Mouse (Mus musculus) kidney, embryonic 14.5 days (tissue): Measurements from ENCODE around the gene Irak2. TPM values are rescaled to one million over a fixed set of nuclear protein-coding genes. Genes with fewer than 3 reads are reported as not detected.
A peak's percentile ranks its signal among the peaks of the same experiment; 100 is the strongest.

ENCODE experiments used
- ATAC-seq: fragments of 200-750 bp; cut with Nextera tagmentation; 2 replicates; pipeline ENCODE4 v1.8.0; 2017; ENCODE audit warnings: moderate number of reproducible peaks, mild to moderate bottlenecking, moderate TSS enrichment, moderate library complexity; ENCODE audit not compliant: low FRiP score, low TSS enrichment
- H3K27ac ChIP-seq: fragments of 300-500 bp; sonication (generic); 2 replicates; pipeline ENCODE4 v1.5.1; 2014; ENCODE audit warnings: low read depth, mild to moderate bottlenecking, low read length, moderate library complexity, mixed read lengths
- H3K27me3 ChIP-seq: fragments of 300-500 bp; sonication (generic); 2 replicates; pipeline ENCODE4 v1.6.1; 2014; ENCODE audit warnings: mild to moderate bottlenecking, low read length; ENCODE audit not compliant: control insufficient read depth, insufficient read depth
- H3K36me3 ChIP-seq: fragments of 300-500 bp; sonication (generic); 2 replicates; pipeline ENCODE4 v1.6.1; 2014; ENCODE audit warnings: low read length, mixed read lengths; ENCODE audit not compliant: control insufficient read depth, insufficient read depth
- H3K4me1 ChIP-seq: fragments of 300-500 bp; sonication (generic); 2 replicates; pipeline ENCODE4 v1.6.1; 2014; ENCODE audit warnings: low read length, mixed read lengths; ENCODE audit not compliant: control insufficient read depth, insufficient read depth
- H3K4me2 ChIP-seq: fragments of 300-500 bp; sonication (generic); replicated peaks from 2 replicates; pipeline ENCODE4 v1.6.1; 2014; ENCODE audit warnings: low read depth, mild to moderate bottlenecking, low read length
- H3K4me3 ChIP-seq: fragments of 300-500 bp; sonication (generic); 2 replicates; pipeline ENCODE4 v1.5.1; 2014; ENCODE audit warnings: mild to moderate bottlenecking, low read length
- H3K9ac ChIP-seq: fragments of 300-500 bp; sonication (generic); 2 replicates; pipeline ENCODE4 v1.6.1; 2014; ENCODE audit warnings: low read depth, mild to moderate bottlenecking, low read length, moderate library complexity
- H3K9me3 ChIP-seq: fragments of 300-500 bp; sonication (generic); 2 replicates; pipeline ENCODE4 v1.6.1; 2016; ENCODE audit warnings: low read length; ENCODE audit not compliant: control insufficient read depth
- WGBS: fragments of 180-500 bp; shearing (Covaris S2); extraction: QIAGEN DNeasy Blood & Tissue Kit; methylation state at CpG from one replicate; pipeline ENCODE4 v1.1.7; 2014; 5-methylcytosine and 5-hydroxymethylcytosine counted together
- polyA plus RNA-seq: library from polyadenylated mRNA; unstranded; fragments of >200 nt; fragmentation: Nextera tagmentation; extraction: Ambion mirVana; gene quantifications from 2 replicates; pipeline ENCODE4 v1.2.1, GENCODE M21; 2014

The Irak2 gene
- polyA plus RNA-seq, 1 experiment from 2014 or later, result 2.6 TPM

DNA sequence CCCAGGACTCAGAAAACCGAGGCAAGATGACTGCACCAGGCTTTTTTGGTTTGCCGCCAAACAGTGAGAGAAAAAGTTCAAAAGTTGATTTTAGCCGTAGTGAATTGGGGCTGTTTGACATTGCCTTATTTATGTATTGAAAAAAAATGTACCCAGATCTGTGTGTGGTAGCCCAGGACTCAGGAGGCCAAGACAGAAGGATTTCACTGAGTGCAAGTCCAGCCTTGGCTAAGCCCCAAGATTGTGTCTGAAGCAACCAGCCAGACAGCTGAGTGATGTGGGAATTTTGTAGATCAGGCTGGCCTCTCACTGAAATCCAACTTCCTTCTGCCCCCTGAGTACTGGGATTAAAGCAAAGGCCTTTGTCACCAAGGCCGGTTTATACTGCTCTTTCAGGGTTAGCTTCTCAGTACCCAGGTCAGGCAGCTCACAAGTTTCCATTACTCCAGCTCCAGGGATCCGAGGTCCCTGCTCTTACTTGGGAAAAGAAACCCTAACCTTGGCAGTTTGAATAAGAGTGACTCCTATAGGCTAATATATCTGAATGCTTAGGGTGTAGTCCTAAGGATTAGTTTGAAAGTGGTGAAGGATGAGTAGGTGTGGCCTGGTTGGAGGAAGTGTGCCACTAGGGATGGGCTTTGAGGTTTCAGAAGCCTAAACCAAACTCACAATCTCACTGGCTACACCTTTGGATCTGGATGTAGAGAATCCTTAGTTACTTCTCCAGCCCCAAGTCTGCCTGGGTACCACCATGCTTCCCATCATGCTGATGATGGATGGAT lies 13.1 kb upstream of the Irak2 start:
- H3K36me3 ChIP-seq, result peaks cover 25% of the 10 kb centered on the region
- peak overlapping the region; percentile 85 for H3K9ac ChIP-seq
- no peaks in the 10 kb centered on the region for H3K27me3 ChIP-seq
- ATAC-seq, result no peak
- peak overlapping the region; percentile 75 for H3K4me3 ChIP-seq
- 38% methylated on average over 5 of the region's 5 CpGs for WGBS
- H3K9me3 ChIP-seq, result no peaks in the 10 kb centered on the region
- peak overlapping the region; percentile 57 for H3K4me2 ChIP-seq
- peaks cover 9% of the 10 kb centered on the region for H3K4me1 ChIP-seq
- no peak overlapping the region for H3K27ac ChIP-seq

DNA sequence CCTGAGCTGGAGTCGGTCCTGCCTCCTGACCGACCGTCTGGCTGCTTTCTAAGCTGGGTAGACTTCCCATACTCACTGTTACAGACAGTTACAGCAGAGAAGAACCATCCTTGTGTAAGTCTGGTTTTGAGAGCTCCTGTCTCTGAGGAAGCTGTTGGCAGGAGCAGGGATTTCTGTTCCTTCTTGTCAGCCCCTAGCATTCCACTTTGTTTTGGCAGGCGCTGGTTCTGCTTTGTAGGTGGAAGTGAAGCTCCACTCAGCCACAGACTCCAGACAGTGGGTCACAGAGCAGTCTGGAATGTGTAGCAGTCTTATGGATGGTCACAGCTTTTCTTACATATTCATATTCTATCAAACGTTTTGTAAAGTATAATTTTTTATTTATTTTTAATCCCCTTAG lies 7.9 kb upstream of the Irak2 start:
- peaks cover 44% of the 10 kb centered on the region for H3K36me3 ChIP-seq
- H3K4me3 ChIP-seq, result no peak overlapping the region
- no peaks in the 10 kb centered on the region for H3K9me3 ChIP-seq
- no peak overlapping the region for H3K9ac ChIP-seq
- H3K27ac ChIP-seq, result no peak overlapping the region
- no peak for ATAC-seq
- peaks cover 3% of the 10 kb centered on the region; the same call in 1 of the 2 replicates for H3K4me1 ChIP-seq
- H3K4me2 ChIP-seq, result no peak overlapping the region
- no peaks in the 10 kb centered on the region for H3K27me3 ChIP-seq
- 85% methylated on average over 5 of the region's 5 CpGs for WGBS

DNA sequence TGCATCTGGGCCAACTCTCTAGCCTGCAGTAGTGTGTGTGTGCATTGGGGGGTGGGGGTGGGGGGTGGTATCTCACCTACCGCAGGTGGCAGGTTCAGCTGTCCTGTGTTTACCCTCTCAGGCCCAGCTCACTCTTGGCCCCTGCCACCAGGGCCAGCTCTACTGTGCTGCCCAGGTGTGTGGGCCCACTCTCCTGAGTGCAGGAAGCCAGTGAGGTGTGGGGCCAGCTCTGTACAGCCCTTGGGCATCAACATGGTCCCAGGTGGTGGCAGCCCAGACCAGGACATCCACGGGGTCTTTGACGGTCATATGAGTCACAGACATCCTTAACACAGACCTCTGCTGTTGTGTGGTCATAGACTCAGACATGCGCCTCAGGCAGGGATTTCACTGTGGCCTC lies 5.4 kb upstream of the Irak2 start:
- no peak for ATAC-seq
- no peak overlapping the region for H3K9ac ChIP-seq
- H3K27me3 ChIP-seq, result no peaks in the 10 kb centered on the region
- H3K4me2 ChIP-seq, result no peak overlapping the region
- no peaks in the 10 kb centered on the region for H3K9me3 ChIP-seq
- WGBS, result 98% methylated on average over 4 of the region's 4 CpGs
- no peaks in the 10 kb centered on the region for H3K4me1 ChIP-seq
- no peak overlapping the region for H3K4me3 ChIP-seq
- no peak overlapping the region for H3K27ac ChIP-seq
- H3K36me3 ChIP-seq, result peaks cover 40% of the 10 kb centered on the region

DNA sequence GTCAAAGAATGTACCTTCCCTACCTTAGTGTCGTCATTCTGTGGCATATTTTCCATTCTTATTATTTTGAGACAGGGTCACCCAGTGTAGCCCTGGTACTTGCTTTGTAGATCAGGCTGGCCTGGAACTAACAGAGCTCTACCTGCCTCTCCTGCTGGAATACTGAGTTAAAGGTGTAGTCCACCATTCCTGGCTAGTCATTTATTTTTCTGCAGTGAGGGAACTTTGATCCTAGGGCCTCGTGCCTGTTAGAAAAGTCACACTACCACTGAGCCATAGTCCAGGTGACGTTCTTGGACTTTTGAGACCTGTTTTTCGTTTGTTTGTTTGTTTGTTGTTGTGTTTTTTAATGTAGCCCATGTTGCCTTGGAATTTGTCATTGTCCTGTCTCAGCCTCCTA lies 934 bp downstream of the Irak2 start:
- H3K4me2 ChIP-seq, result no peak overlapping the region
- H3K27ac ChIP-seq, result no peak overlapping the region
- no peaks in the 10 kb centered on the region for H3K27me3 ChIP-seq
- no peaks in the 10 kb centered on the region for H3K4me1 ChIP-seq
- H3K36me3 ChIP-seq, result no peaks in the 10 kb centered on the region
- no peak overlapping the region for H3K9ac ChIP-seq
- ATAC-seq, result no peak
- WGBS, result 87% methylated on average over 4 of the region's 4 CpGs
- H3K4me3 ChIP-seq, result no peak overlapping the region
- H3K9me3 ChIP-seq, result no peaks in the 10 kb centered on the region

DNA sequence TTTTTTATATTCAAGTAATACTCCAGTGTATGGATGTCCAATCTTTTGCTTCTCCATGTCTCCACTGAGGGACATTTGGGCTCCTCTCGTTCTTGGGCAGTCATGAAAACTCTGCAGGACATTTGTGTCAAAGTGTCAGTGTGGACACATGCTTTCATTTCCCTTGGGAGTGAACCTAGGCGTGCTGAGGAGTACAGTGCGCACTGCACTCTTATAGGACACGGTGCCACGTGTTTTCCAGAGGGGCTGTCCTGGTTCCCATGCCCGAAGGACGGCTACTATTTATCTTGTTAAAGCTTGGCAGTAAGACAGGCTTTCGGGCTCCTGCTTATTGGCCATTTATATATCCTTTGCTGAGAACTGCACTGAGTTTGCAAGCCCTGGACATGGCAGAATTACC lies 4.3 kb downstream of the Irak2 start:
- no peak overlapping the region for H3K27ac ChIP-seq
- H3K36me3 ChIP-seq, result no peaks in the 10 kb centered on the region
- no peaks in the 10 kb centered on the region for H3K27me3 ChIP-seq
- no peak overlapping the region for H3K4me3 ChIP-seq
- no peaks in the 10 kb centered on the region for H3K4me1 ChIP-seq
- H3K9ac ChIP-seq, result no peak overlapping the region
- H3K4me2 ChIP-seq, result no peak overlapping the region
- WGBS, result 77% methylated on average over 8 of the region's 8 CpGs
- H3K9me3 ChIP-seq, result no peaks in the 10 kb centered on the region
- ATAC-seq, result no peak

DNA sequence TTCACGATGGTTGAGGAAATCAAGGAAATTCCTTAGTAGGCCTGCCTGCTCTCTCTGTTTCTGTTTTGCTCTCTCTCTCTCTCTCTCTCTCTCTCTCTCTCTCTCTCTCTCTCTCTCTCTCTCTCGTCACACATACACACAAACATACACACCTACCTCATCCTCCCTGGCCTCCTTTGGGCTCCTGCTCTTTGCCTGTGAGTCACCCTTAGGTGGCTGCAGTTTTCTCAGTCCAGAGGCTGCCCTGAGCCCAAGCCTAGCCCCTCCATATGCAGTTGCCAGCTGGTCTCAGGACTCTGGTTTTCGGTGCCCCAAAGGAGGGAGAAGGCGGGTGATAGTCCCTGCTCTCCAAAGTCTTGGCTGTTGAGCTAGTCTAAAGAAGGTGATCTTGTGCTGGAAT lies 4.8 kb downstream of the Irak2 start:
- H3K4me1 ChIP-seq, result no peaks in the 10 kb centered on the region
- H3K27ac ChIP-seq, result no peak overlapping the region
- no peak overlapping the region for H3K9ac ChIP-seq
- no peaks in the 10 kb centered on the region for H3K36me3 ChIP-seq
- no peak overlapping the region for H3K4me2 ChIP-seq
- 90% methylated on average over 4 of the region's 4 CpGs for WGBS
- ATAC-seq, result no peak
- H3K4me3 ChIP-seq, result no peak overlapping the region
- no peaks in the 10 kb centered on the region for H3K27me3 ChIP-seq
- no peaks in the 10 kb centered on the region for H3K9me3 ChIP-seq

DNA sequence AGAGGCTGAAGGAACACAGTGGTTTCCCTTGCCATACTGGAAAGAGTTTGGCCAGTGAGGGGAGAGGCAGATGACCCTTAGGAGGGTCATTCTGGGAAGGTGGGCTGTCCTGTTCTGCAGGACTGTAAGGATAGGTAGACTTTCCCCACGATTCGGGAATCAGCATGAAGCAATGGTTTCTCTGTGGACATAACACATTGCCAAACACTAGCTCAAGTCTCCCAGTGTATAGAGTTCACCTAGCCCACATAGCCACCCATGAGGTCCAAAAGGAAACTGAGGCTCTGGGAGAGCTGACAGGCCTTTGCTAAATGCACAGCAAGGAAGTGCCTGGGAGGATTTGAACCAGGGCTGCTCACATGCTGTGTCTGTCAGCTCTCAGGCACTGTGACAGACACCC lies 5.7 kb downstream of the Irak2 start:
- Histone ChIP-seq H3K4me3 (no peak overlapping the region), H3K4me1 (no peaks in the 10 kb centered on the region), H3K27ac (no peak overlapping the region), H3K9me3 (no peaks in the 10 kb centered on the region), H3K9ac (no peak overlapping the region), H3K27me3 (no peaks in the 10 kb centered on the region), H3K36me3 (no peaks in the 10 kb centered on the region), H3K4me2 (no peak overlapping the region)
- ATAC-seq, result no peak
- 98% methylated on average over 2 of the region's 2 CpGs for WGBS

DNA sequence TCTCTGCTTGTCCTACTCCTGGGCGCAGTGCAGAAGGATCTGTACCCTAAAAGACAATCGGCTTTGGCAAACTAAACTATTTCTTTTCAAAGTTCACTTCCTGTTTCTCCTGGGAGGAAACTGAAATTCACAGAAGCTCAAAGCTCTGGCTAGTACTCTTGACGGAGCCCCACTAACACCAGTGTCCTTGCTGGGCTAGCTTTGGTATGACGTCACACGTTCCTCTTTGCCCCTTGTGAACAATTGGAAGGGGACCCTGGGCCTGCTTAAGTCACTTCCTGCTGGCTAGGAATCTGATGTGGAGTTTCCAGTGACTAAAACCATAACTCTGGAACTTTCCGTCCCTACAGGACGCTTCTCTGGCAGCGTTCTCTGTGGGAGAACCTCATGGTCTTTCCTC lies 6.5 kb downstream of the Irak2 start:
- no peak overlapping the region for H3K4me2 ChIP-seq
- H3K27ac ChIP-seq, result no peak overlapping the region
- H3K4me3 ChIP-seq, result no peak overlapping the region
- H3K9ac ChIP-seq, result no peak overlapping the region
- H3K4me1 ChIP-seq, result no peaks in the 10 kb centered on the region
- ATAC-seq, result no peak
- no peaks in the 10 kb centered on the region for H3K9me3 ChIP-seq
- H3K36me3 ChIP-seq, result no peaks in the 10 kb centered on the region
- WGBS, result 77% methylated on average over 8 of the region's 8 CpGs
- no peaks in the 10 kb centered on the region for H3K27me3 ChIP-seq

DNA sequence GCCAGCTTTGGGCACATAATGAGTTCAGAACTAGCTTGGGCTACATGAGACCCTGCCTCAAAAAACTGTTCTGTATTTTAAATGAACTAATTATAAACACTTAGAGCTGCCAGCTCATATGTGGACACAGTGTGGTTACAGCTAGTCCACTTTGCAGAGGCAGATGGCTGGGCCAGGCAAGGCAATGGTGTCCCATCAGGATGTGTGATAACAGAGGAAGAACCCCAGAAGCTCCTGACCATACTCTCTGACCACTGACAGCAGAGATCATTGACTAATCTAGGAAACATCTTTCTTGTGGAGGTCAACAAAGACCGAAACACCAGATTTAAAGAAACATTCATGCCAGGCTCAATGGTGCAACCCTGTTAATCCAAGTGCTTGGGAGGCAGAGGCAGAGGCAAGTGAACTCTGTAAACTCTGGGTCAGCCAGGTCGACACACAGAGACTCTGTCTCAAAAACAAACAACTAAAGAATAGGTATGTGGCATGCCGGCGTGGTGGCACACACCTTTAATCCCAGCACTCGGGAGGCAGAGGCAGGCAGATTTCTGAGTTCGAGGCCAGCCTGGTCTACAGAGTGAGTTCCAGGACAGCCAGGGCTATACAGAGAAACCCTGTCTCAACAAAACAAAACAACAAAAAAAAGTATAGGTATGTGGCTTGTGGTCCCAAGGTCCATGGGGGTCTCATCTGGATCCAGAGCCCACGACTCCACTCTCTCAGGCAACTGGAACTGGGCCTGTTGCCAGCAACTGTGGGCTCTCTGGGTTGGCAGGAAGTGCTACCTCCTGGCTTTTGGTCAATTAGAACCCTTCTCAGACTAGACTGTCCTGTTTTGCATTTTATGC lies 11.3 kb downstream of the Irak2 start:
- Histone ChIP-seq H3K27ac (no peak overlapping the region), H3K4me1 (no peaks in the 10 kb centered on the region), H3K9ac (no peak overlapping the region), H3K27me3 (no peaks in the 10 kb centered on the region), H3K9me3 (no peaks in the 10 kb centered on the region), H3K4me2 (no peak overlapping the region), H3K4me3 (no peak overlapping the region), H3K36me3 (no peaks in the 10 kb centered on the region)
- ATAC-seq, result no peak
- WGBS, result 89% methylated on average over 7 of the region's 7 CpGs
